Mouse (Mus musculus) intestine, embryonic 16.5 days (tissue): ENCODE measurements around the gene Lrrc10b. TPM values are rescaled to one million over a fixed set of nuclear protein-coding genes. Genes with fewer than 3 reads are reported as not detected.

Experiments
- ATAC-seq: fragments of 200-750 bp; cut with Nextera tagmentation; 2 replicates; pipeline ENCODE4 v1.8.0; 2017; ENCODE audit warnings: moderate TSS enrichment, moderate library complexity
- H3K27ac ChIP-seq: fragments of 300-500 bp; sonication (generic); 2 replicates; pipeline ENCODE4 v1.5.1; 2014; ENCODE audit warnings: mild to moderate bottlenecking, low read length
- H3K27me3 ChIP-seq: fragments of 300-500 bp; sonication (generic); replicated peaks from 2 replicates; pipeline ENCODE4 v1.6.1; 2014; ENCODE audit warnings: low read length, control low read depth, mixed read lengths; ENCODE audit not compliant: control insufficient read depth, insufficient read depth
- H3K36me3 ChIP-seq: fragments of 300-500 bp; sonication (generic); 2 replicates; pipeline ENCODE4 v1.6.1; 2014; ENCODE audit warnings: low read length, control low read depth; ENCODE audit not compliant: control insufficient read depth, insufficient read depth
- H3K4me1 ChIP-seq: fragments of 300-500 bp; sonication (generic); 2 replicates; pipeline ENCODE4 v1.6.1; 2014; ENCODE audit warnings: low read length, control low read depth, mixed read lengths; ENCODE audit not compliant: control insufficient read depth, insufficient read depth
- H3K4me2 ChIP-seq: fragments of 300-500 bp; sonication (generic); 2 replicates; pipeline ENCODE4 v1.6.1; 2014; ENCODE audit warnings: low read depth, low read length, control low read depth
- H3K4me3 ChIP-seq: fragments of 300-500 bp; sonication (generic); 2 replicates; pipeline ENCODE4 v1.5.1; 2014; ENCODE audit warnings: mild to moderate bottlenecking, low read length
- H3K9ac ChIP-seq: fragments of 300-500 bp; sonication (generic); 2 replicates; pipeline ENCODE4 v1.6.1; 2014; ENCODE audit warnings: low read depth, low read length
- H3K9me3 ChIP-seq: fragments of 300-500 bp; sonication (generic); 2 replicates; pipeline ENCODE4 v1.6.1; 2016; ENCODE audit warnings: low read length, control low read depth; ENCODE audit not compliant: control insufficient read depth
- WGBS: fragments of 180-500 bp; shearing (Covaris S2); extraction: QIAGEN DNeasy Blood & Tissue Kit; methylation state at CpG from one replicate; pipeline ENCODE4 v1.1.7; 2014; 5-methylcytosine and 5-hydroxymethylcytosine counted together
- polyA plus RNA-seq: library from polyadenylated mRNA; unstranded; fragments of >200 nt; fragmentation: Nextera tagmentation; extraction: Ambion mirVana; gene quantifications from 2 replicates; pipeline ENCODE4 v1.2.1, GENCODE M21; 2015

Gene Lrrc10b
- polyA plus RNA-seq, 1 experiment from 2014 or later, result 0.18 TPM

DNA sequence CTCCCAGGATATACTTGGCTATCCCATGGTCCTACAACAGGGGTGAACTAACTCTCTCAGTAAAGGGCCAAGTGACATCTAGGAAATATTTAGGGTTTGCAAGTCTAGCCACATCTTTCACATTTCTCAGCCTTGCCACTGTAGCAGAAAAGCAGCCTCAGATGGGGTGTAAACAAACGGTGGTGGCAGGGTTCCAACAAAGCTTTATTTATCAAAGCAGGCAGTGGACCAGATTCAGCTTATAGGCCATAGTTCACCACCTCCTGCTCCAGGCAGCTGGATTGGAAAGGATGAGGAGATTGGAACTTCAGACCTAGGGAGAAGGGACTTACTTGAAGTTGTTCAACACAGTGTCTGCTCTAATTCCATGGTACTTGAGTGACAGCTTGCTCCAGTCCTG is 32.5 kb downstream of the Lrrc10b start:
- no peaks in the 10 kb centered on the region for H3K9me3 ChIP-seq
- no peaks in the 10 kb centered on the region for H3K36me3 ChIP-seq
- H3K27me3 ChIP-seq, result no peaks in the 10 kb centered on the region; the same call in 1 of the 2 replicates
- peaks cover 42% of the 10 kb centered on the region for H3K4me1 ChIP-seq
- H3K4me3 ChIP-seq, result no peak overlapping the region
- ATAC-seq, result no peak
- no peak overlapping the region for H3K4me2 ChIP-seq
- 40% methylated on average over 1 of the region's 1 CpGs for WGBS
- no peak overlapping the region for H3K9ac ChIP-seq
- H3K27ac ChIP-seq, result no peak overlapping the region

DNA sequence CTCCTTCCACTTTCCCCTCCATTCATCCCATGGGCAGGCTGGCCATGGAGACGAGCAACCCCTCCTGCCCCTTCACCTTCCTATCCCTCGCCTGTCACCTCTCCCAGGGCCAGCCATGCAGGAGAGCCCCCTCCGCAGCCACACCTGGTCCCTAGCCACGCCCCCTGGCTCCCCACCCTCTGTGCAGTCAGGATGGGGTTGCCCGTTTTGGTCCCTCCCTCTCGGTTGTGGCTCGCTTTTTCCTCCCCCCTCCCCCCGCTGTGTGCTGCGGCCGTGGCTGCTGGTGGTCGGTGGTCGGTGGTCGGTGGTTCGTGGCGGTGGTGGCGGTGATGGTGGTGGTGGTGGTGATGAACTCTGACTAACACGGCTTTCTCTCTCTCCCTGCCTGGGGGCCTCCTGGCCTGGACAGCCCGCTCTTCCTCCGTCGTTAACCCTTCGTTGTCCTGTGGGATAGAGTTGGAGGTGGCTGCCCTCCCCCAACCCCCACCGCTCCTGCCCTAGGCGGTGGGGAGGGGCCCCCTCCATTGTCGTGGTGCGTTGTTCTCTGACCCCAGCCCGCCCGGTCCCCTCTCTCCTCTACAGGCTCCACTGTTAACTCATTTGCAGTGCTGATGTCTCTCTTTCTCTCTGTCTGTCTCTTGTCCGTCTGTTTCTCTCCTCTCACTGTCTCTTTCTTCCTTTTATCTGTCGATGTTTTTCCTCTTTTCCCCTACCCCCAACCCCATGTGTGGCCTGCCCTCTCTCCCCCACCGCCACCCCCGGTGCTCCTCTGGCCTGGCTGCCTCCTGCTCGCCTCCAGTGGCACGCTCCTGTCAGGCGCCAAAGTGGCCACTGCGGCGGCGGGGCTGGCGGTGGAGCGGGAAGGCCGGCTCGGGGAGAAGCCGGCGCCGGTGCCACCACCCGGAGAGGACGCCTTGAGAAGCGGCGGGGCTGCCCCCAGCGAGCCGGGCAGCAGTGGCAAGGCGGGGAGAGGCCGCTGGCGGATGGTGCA is 35.0 kb downstream of the Lrrc10b start:
- Histone ChIP-seq H3K4me2 (peak overlapping the region; percentile 60), H3K27ac (no peak overlapping the region), H3K4me3 (peak overlapping the region; percentile 35), H3K36me3 (no peaks in the 10 kb centered on the region), H3K9me3 (no peaks in the 10 kb centered on the region), H3K27me3 (no peaks in the 10 kb centered on the region; the same call in 1 of the 2 replicates), H3K4me1 (peaks cover 34% of the 10 kb centered on the region), H3K9ac (peak overlapping the region; percentile 46)
- 7% methylated on average over 53 of the region's 53 CpGs for WGBS
- ATAC-seq, result no peak

DNA sequence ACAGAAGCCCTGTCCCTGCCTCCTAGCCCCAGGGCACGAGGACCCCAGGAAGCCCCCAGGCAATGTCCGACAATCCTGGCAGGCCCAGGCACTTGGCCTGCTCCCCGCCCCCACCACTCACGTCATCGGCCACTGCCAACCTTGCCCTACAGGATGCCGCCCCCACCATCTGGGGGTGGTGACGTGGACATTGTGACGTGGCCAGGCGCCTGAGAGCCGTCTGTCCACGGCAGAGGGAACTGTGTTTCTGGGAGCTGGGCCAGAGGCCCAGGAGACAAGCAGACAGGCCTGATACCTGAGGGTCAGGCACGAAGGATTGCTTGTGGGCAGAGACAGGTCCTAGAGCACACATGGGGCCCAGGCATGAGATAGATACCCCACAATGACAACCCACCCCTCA is 39.8 kb downstream of the Lrrc10b start:
- Histone ChIP-seq H3K9ac (no peak overlapping the region), H3K4me2 (no peak overlapping the region), H3K4me3 (no peak overlapping the region), H3K27me3 (no peaks in the 10 kb centered on the region), H3K27ac (no peak overlapping the region), H3K36me3 (no peaks in the 10 kb centered on the region), H3K4me1 (peaks cover 19% of the 10 kb centered on the region), H3K9me3 (no peaks in the 10 kb centered on the region)
- no peak for ATAC-seq
- WGBS, result 71% methylated on average over 12 of the region's 12 CpGs

DNA sequence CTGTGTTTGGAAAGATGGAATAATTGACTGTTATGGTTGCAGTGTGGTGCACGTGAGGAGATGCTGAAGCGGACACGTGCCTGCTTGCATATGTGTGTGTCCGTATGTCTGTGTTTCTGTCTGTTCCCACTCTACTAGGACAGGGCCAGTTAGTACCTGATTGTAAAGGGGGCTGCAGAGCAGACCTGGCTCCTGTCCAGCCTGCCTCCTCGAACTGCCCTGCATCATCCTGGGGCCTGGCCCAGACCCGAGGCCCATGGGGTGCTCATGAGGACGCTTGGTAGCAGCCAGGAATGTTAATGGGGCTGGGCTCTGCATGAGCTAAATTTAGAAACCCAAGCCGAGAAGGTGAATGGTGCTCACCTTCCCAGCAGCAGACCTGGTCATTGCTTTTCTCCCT is 40.4 kb downstream of the Lrrc10b start:
- Histone ChIP-seq H3K27me3 (no peaks in the 10 kb centered on the region), H3K27ac (no peak overlapping the region), H3K9me3 (no peaks in the 10 kb centered on the region), H3K9ac (no peak overlapping the region), H3K4me2 (no peak overlapping the region), H3K4me3 (no peak overlapping the region), H3K36me3 (no peaks in the 10 kb centered on the region), H3K4me1 (peaks cover 14% of the 10 kb centered on the region)
- 53% methylated on average over 8 of the region's 8 CpGs for WGBS
- no peak for ATAC-seq

DNA sequence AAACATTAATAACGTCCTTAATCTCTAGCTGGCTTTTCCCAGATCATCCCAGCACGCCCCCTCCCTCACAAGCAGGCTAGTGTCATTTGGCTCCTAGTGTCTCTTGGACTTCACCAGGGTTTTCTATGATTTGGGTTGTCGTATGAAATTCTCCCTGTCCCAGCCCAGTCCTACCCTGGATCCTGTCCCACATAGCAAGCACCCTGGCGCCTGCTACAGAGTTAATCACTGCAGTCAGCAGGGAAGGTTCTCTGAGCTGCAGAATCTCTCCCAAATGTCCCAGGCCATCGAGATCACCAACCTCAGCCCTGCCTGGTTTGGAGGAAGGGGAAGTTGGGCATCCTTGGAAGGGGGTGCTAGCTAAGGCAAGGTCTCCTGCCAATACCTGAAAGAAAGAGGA is 41.8 kb downstream of the Lrrc10b start:
- no peaks in the 10 kb centered on the region for H3K36me3 ChIP-seq
- 78% methylated on average over 5 of the region's 5 CpGs for WGBS
- no peaks in the 10 kb centered on the region for H3K27me3 ChIP-seq
- no peak overlapping the region for H3K4me3 ChIP-seq
- peaks cover 9% of the 10 kb centered on the region for H3K4me1 ChIP-seq
- H3K9me3 ChIP-seq, result no peaks in the 10 kb centered on the region
- no peak overlapping the region for H3K9ac ChIP-seq
- no peak overlapping the region for H3K27ac ChIP-seq
- H3K4me2 ChIP-seq, result no peak overlapping the region
- no peak for ATAC-seq

DNA sequence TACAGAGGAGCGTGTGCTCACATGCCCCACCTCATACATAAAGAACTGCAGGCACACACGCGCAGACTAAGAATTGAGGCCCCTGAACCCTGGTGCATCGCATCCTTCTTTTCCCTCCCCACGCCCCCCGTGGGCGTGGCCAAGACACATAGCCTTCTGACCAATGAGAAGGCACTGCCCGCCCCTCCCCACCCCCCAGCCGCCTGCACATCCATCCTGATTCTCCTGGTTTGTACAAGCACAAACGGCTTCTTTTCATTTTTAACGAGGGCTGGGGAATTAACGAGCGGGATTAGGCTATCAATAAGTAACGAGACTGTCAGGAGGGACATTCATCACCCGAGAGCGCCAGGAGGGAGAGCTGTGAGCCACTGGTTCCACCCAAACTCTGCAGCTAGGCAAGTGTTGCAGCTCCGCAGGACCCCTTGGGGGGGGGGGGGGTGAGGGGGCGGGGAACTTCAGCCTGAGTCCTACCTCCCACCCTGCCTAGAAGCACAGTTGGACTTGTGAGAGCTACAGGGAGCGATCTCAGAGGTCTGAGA is 43.5 kb downstream of the Lrrc10b start:
- peak; percentile 81 for ATAC-seq
- no peaks in the 10 kb centered on the region for H3K27me3 ChIP-seq
- peaks cover 9% of the 10 kb centered on the region for H3K4me1 ChIP-seq
- H3K4me2 ChIP-seq, result peak overlapping the region; percentile 39
- H3K36me3 ChIP-seq, result no peaks in the 10 kb centered on the region
- H3K9ac ChIP-seq, result no peak overlapping the region
- WGBS, result 2% methylated on average over 18 of the region's 19 CpGs
- peak overlapping the region; percentile 24 for H3K4me3 ChIP-seq
- no peaks in the 10 kb centered on the region for H3K9me3 ChIP-seq
- H3K27ac ChIP-seq, result no peak overlapping the region

Other genes starting within 250 kb of the Lrrc10b start
- 9.9 and 10.1 TPM in 2 replicates for gene Myrf, start 216.7 kb downstream of the Lrrc10b start, polyA plus RNA-seq
- 2.6 and 3.2 TPM in 2 replicates for gene Dagla, start 152.6 kb downstream of the Lrrc10b start, polyA plus RNA-seq
- 0.94 and 1.3 TPM in 2 replicates for gene Syt7, start 68.4 kb downstream of the Lrrc10b start, polyA plus RNA-seq
- 2.0 and 3.4 TPM in 2 replicates for gene Ppp1r32, start 25.5 kb upstream of the Lrrc10b start, polyA plus RNA-seq
- gene Cpsf7, start 67.8 kb upstream of the Lrrc10b start, polyA plus RNA-seq, result 29.7 and 30.9 TPM in 2 replicates
- gene Sdhaf2, start 68.7 kb upstream of the Lrrc10b start, polyA plus RNA-seq, result 57.4 and 60.9 TPM in 2 replicates
- 25.9 and 28.4 TPM in 2 replicates for gene Tmem216, start 98.8 kb upstream of the Lrrc10b start, polyA plus RNA-seq
- gene Cyb561a3, start 119.7 kb upstream of the Lrrc10b start, polyA plus RNA-seq, result 22.5 and 23.0 TPM in 2 replicates
- gene Tmem138, start 119.9 kb upstream of the Lrrc10b start, polyA plus RNA-seq, result 23.9 and 27.5 TPM in 2 replicates
- gene Ddb1, start 147.9 kb upstream of the Lrrc10b start, polyA plus RNA-seq, result 268 and 271 TPM in 2 replicates
- 70.8 and 81.3 TPM in 2 replicates for gene Tkfc, start 148.2 kb upstream of the Lrrc10b start, polyA plus RNA-seq
- gene Vwce, start 176.7 kb upstream of the Lrrc10b start, polyA plus RNA-seq, result 4.8 and 5.5 TPM in 2 replicates
- 0.71 and 0.78 TPM in 2 replicates for gene Pga5, start 220.6 kb upstream of the Lrrc10b start, polyA plus RNA-seq
- 36.2 and 37.6 TPM in 2 replicates for gene Vps37c, start 231.3 kb upstream of the Lrrc10b start, polyA plus RNA-seq